Comparison of ENCODE assay signal across 7 mouse cellular contexts in genomic region chr6:35253474-35253873, GRCm38 (mm10). TPM values are rescaled to one million over a fixed set of nuclear protein-coding genes. Genes with fewer than 3 reads are reported as not detected.
DNase-seq lines count a peak whose midpoint lies in the region; ATAC-seq and TF ChIP-seq lines count a peak whose summit lies in the region.

No protein-coding gene starts in this region.

- H3K9me3 ChIP-seq in E14TG2a.4 (ENCODE audit: low read length) (no peaks in the 10 kb centered on the region), MEL (replicated peaks; ENCODE audit: insufficient read depth, low read length) (no peaks in the 10 kb centered on the region)
- no peaks in the 10 kb centered on the region for H3K9me3 ChIP-seq in heart, embryonic 16.5 days (replicated peaks; ENCODE audit: control insufficient read depth, low read length)
- H3K9me3 ChIP-seq in liver, embryonic 15.5 days (replicated peaks): no peaks in the 10 kb centered on the region

- H3K79me2 ChIP-seq in MEL (ENCODE audit: control insufficient read depth, insufficient read depth, low read length, poor library complexity): peaks cover 15% of the 10 kb centered on the region

- TF ChIP-seq CTCF in E14TG2a.4 (conservative IDR thresholded peaks at IDR 0.05; ENCODE audit: low read length) (no peak), MEL (IDR thresholded peaks at IDR 0.05 in 2 of 3, conservative IDR thresholded peaks at IDR 0.05 in 1 of 3; ENCODE audit: control insufficient read depth in 1 of 3, insufficient read depth in 1 of 3, low read depth in 2 of 3, low read length in 3 of 3, poor library complexity in 1 of 3, severe bottlenecking in 1 of 3) (no peak)

- peak overlapping the region; percentile 76 for H3K27ac ChIP-seq in MEL (ENCODE audit: control insufficient read depth, low read depth, low read length)
- H3K27ac ChIP-seq in heart, embryonic 16.5 days (ENCODE audit: low read length): peak overlapping the region; percentile 96
- H3K27ac ChIP-seq in liver, embryonic 15.5 days (replicated peaks): peak overlapping the region; percentile 99

- H3K4me3 ChIP-seq in E14TG2a.4 (replicated peaks; ENCODE audit: low read length): peak overlapping the region; percentile 91
- peak overlapping the region; percentile 87 to 93 for H3K4me3 ChIP-seq in MEL (ENCODE audit: control insufficient read depth in 1 of 2, insufficient read depth in 1 of 2, low read depth in 2 of 2, low read length in 2 of 2)
- H3K4me3 ChIP-seq in heart, embryonic 16.5 days (ENCODE audit: low read length): peak overlapping the region; percentile 90
- H3K4me3 ChIP-seq in liver, embryonic 15.5 days (replicated peaks): peak overlapping the region; percentile 85

- TF ChIP-seq POLR2A in MEL (IDR thresholded peaks at IDR 0.05; ENCODE audit: control insufficient read depth in 1 of 2, insufficient read depth in 1 of 2, low read depth in 1 of 2, low read length in 2 of 2, poor library complexity in 1 of 2): no peak

- TF ChIP-seq EP300 in MEL (IDR thresholded peaks at IDR 0.05; ENCODE audit: low read depth in 1 of 2, low read length in 2 of 2): no peak

- 43% methylated on average over 5 of the region's 5 CpGs for WGBS in heart, embryonic 16.5 days
- 31% methylated on average over 5 of the region's 5 CpGs for WGBS in liver, embryonic 15.5 days (ENCODE audit: insufficient replicate concordance)

- H3K27me3 ChIP-seq in E14TG2a.4 (ENCODE audit: insufficient read depth, low read length) (no peaks in the 10 kb centered on the region), MEL (ENCODE audit: control insufficient read depth in 1 of 2, insufficient read depth in 2 of 2, low read length in 2 of 2) (no peaks in the 10 kb centered on the region)
- H3K27me3 ChIP-seq in heart, embryonic 16.5 days (ENCODE audit: control insufficient read depth, insufficient read depth, low read length): no peaks in the 10 kb centered on the region
- no peaks in the 10 kb centered on the region for H3K27me3 ChIP-seq in liver, embryonic 15.5 days

- H3K4me2 ChIP-seq in heart, embryonic 16.5 days (ENCODE audit: low read depth, low read length): peak overlapping the region; percentile 79
- H3K4me2 ChIP-seq in liver, embryonic 15.5 days: peak overlapping the region; percentile 80

- ATAC-seq in heart, embryonic 16.5 days (replicated peaks; ENCODE audit: extremely low read depth, insufficient read depth, low FRiP score): no peak
- ATAC-seq in liver, embryonic 15.5 days (ENCODE audit: insufficient read depth): peak; percentile 15

- peaks cover 18% of the 10 kb centered on the region for H3K36me3 ChIP-seq in E14TG2a.4 (ENCODE audit: insufficient read depth, low read length)
- peaks cover 0 to 40% of the 10 kb centered on the region in 2 experiments; a peak in 2 of 4 replicates for H3K36me3 ChIP-seq in MEL (ENCODE audit: control insufficient read depth in 1 of 2, insufficient read depth in 2 of 2, low read length in 2 of 2)
- H3K36me3 ChIP-seq in heart, embryonic 16.5 days (ENCODE audit: control insufficient read depth, insufficient read depth): no peaks in the 10 kb centered on the region
- H3K36me3 ChIP-seq in liver, embryonic 15.5 days (replicated peaks): 0 out of 2 replicates have a peak, but pooled peaks cover 8% of the 10 kb centered on the region

- TF ChIP-seq RAD21 in MEL (IDR thresholded peaks at IDR 0.05; ENCODE audit: low read depth, low read length): no peak

- H3K4me1 ChIP-seq in E14TG2a.4 (replicated peaks; ENCODE audit: low read depth, low read length) (peaks cover 71% of the 10 kb centered on the region), MEL (ENCODE audit: control insufficient read depth in 1 of 2, insufficient read depth in 2 of 2, low read length in 2 of 2) (peaks cover 31 to 35% of the 10 kb centered on the region in 2 experiments)
- H3K4me1 ChIP-seq in heart, embryonic 16.5 days (ENCODE audit: control insufficient read depth, insufficient read depth, low read length): peaks cover 51% of the 10 kb centered on the region
- H3K4me1 ChIP-seq in liver, embryonic 15.5 days (replicated peaks): peaks cover 55% of the 10 kb centered on the region

- H3K9ac ChIP-seq in MEL (ENCODE audit: control insufficient read depth, low read depth, low read length, poor library complexity, severe bottlenecking): peak overlapping the region; percentile 95
- H3K9ac ChIP-seq in heart, embryonic 16.5 days (ENCODE audit: low read length): peak overlapping the region; percentile 95
- H3K9ac ChIP-seq in liver, embryonic 15.5 days: peak overlapping the region; percentile 94

- peak; percentile 37 for DNase-seq in MEL (ENCODE audit: low read depth, low spot score)
- no peak for DNase-seq in MN1 (ENCODE audit: low spot score)
- DNase-seq in frontal cortex, postnatal 10 days (ENCODE audit: low spot score in 2 of 2): no peak
- DNase-seq in spleen, postnatal 4 days (ENCODE audit: low spot score in 2 of 2): no peak

TF ChIP-seq in MEL, 35 proteins besides CTCF, POLR2A, EP300 and RAD21:
- TF ChIP-seq RCOR1 (IDR thresholded peaks at IDR 0.05; ENCODE audit: low read depth, low read length) (no peak), BHLHE40 (IDR thresholded peaks at IDR 0.05; ENCODE audit: borderline replicate concordance, low read depth, low read length) (no peak), MEF2A (IDR thresholded peaks at IDR 0.05; ENCODE audit: extremely low read depth, insufficient replicate concordance, low read depth, low read length, poor library complexity, severe bottlenecking) (no peak), ZKSCAN1 (IDR thresholded peaks at IDR 0.05; ENCODE audit: low read depth, low read length) (no peak), MXI1 (IDR thresholded peaks at IDR 0.05; ENCODE audit: low read depth, low read length) (no peak), TCF12 (IDR thresholded peaks at IDR 0.05; ENCODE audit: low read depth, low read length) (no peak), NRF1 (IDR thresholded peaks at IDR 0.05; ENCODE audit: insufficient read depth, low read depth, low read length, poor library complexity, severe bottlenecking) (no peak), POLR2AphosphoS5 (IDR thresholded peaks at IDR 0.05; ENCODE audit: borderline replicate concordance, low read depth, low read length) (no peak), USF2 (IDR thresholded peaks at IDR 0.05; ENCODE audit: borderline replicate concordance in 1 of 2, insufficient read depth in 1 of 2, low read depth in 1 of 2, low read length in 2 of 2) (no peak), SMC3 (IDR thresholded peaks at IDR 0.05; ENCODE audit: low read depth, low read length) (no peak), TAL1 (IDR thresholded peaks at IDR 0.05; ENCODE audit: low read length) (no peak), MAX (IDR thresholded peaks at IDR 0.05; ENCODE audit: low read length) (no peak), ZC3H11A (IDR thresholded peaks at IDR 0.05; ENCODE audit: low read depth, low read length) (no peak)
TF ChIP-seq in MEL: peak in this region for 0.

RNA-seq across cellular contexts. Expression of gene Slc13a4, which starts 54.5 kb away (rescaled TPM):
- total RNA-seq in MEL (2012; rRNA removed): not detected in 2 replicates
- polyA plus RNA-seq in MEL (2012; ENCODE audit: insufficient read depth in 1 of 2, insufficient read length in 2 of 2, low read depth in 1 of 2, low replicate concordance in 2 of 2, missing spikeins in 1 of 2): under 1 TPM in 1 of 2 experiments, not detected in 1; 0.14 TPM
- 0.50 and 0.54 TPM in 2 replicates for polyA plus RNA-seq in heart, embryonic 16.5 days (2015; fragmentation: Nextera tagmentation; extraction: Ambion mirVana)
- polyA plus RNA-seq in liver, embryonic 15.5 days (2015; fragmentation: Nextera tagmentation; extraction: Ambion mirVana): 0.06 and 0.07 TPM in 2 replicates
